Mouse (Mus musculus): ENCODE data around the gene Vat1. TPM values are rescaled to one million over a fixed set of nuclear protein-coding genes. Genes with fewer than 3 reads are reported as not detected.
"Not testable (repeated sequence)": the region's sequence is repeated elsewhere in the genome, so short reads cannot be mapped to it uniquely, and the experiment has no call there.

The Vat1 gene
- polyA plus RNA-seq, 1 experiment from 2014 or later, result 50.3 TPM

DNA sequence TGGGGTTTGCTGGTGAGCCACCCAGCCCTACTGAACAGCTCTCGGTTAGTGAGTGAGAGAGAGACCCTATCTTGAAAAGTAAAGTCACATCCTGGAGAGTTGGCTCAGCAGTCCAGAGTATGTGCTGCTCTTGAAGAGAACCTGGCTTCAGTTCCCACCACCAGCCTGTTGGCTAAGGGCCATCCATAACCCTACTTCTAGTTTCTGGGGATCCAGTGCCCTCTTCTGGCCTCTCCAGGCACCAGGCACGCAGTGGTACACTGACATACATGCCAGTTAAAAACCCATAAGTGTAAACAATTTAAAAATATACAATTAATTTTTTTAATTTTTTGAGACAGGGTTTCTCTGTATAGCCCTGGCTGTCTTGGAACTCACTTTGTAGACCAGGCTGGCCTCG is 15.6 kb downstream of the Vat1 start:
- peaks cover 5% of the 10 kb centered on the region for H3K36me3 ChIP-seq

DNA sequence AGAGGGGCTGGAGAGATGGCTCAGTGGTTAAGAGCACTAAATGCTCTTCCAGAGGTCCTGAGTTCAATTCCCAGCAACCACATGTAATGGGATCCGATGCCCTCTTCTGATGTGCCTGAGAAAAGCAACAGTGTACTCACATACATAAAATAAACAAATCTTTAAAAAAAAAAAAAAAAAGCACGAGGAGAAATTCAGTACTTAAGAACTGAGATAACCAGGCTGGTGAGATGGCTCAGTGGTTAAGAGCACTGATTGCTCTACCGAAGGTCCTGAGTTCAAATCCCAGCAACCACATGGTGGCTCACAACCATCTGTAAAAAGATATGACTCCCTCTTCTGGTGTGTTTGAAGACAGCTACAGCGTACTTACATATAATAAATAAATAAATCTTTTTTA is 16.4 kb downstream of the Vat1 start:
- H3K9ac ChIP-seq; H3K4me3 ChIP-seq; ATAC-seq (ENCODE audit: borderline replicate concordance, extremely low read depth, low FRiP score, low TSS enrichment); H3K27ac ChIP-seq; H3K9me3 ChIP-seq; H3K27me3 ChIP-seq: not testable (repeated sequence)
- H3K4me1 ChIP-seq, result peaks cover 12% of the 10 kb centered on the region
- 64% methylated on average over 4 of the region's 4 CpGs for WGBS
- peak overlapping the region; percentile 62; the same call in 1 of the 2 replicates for H3K4me2 ChIP-seq
- peaks cover 10% of the 10 kb centered on the region for H3K36me3 ChIP-seq

More for the DNA sequence above, 15.6 kb downstream of the Vat1 start:
- Histone ChIP-seq H3K4me2 (no peak overlapping the region), H3K27me3 (no peaks in the 10 kb centered on the region), H3K27ac (no peak overlapping the region), H3K9me3 (no peaks in the 10 kb centered on the region), H3K9ac (no peak overlapping the region), H3K4me1 (peaks cover 7% of the 10 kb centered on the region; the same call in 1 of the 2 replicates), H3K4me3 (no peak overlapping the region)
- ATAC-seq (ENCODE audit: borderline replicate concordance, extremely low read depth, low FRiP score, low TSS enrichment), result no peak
- WGBS, result 74% methylated on average over 3 of the region's 3 CpGs

DNA sequence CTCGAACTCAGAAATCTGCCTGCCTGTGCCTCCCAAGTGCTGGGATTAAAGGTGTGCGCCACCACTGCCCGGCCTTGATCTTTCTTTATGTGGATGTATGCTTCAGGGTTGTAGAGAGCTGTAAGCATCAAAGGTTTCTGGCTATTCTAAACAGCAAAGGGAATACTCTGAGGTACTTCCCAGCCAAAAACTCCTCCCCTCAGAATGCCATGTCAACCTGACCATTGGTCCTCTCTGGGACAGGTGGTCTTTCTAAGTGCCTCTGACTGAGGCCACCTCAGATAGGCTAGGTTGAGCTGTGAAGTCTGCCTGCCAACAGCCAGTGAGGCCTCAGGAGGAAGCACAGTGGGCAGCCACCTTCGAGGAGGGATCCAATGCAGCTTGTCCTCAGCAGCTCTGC is 17.1 kb downstream of the Vat1 start:
- H3K9ac ChIP-seq, result peak overlapping the region; percentile 54; the same call in 1 of the 2 replicates
- H3K27ac ChIP-seq, result 0 out of 2 replicates have a peak overlapping the region, but pooled peaks have one; percentile 78
- H3K36me3 ChIP-seq, result peaks cover 17% of the 10 kb centered on the region
- WGBS, result 77% methylated on average over 4 of the region's 4 CpGs
- peak overlapping the region; percentile 62 for H3K4me2 ChIP-seq
- no peaks in the 10 kb centered on the region for H3K27me3 ChIP-seq
- peak overlapping the region; percentile 55 for H3K4me3 ChIP-seq
- ATAC-seq (ENCODE audit: borderline replicate concordance, extremely low read depth, low FRiP score, low TSS enrichment), result no peak
- no peaks in the 10 kb centered on the region for H3K9me3 ChIP-seq
- peaks cover 19% of the 10 kb centered on the region for H3K4me1 ChIP-seq

DNA sequence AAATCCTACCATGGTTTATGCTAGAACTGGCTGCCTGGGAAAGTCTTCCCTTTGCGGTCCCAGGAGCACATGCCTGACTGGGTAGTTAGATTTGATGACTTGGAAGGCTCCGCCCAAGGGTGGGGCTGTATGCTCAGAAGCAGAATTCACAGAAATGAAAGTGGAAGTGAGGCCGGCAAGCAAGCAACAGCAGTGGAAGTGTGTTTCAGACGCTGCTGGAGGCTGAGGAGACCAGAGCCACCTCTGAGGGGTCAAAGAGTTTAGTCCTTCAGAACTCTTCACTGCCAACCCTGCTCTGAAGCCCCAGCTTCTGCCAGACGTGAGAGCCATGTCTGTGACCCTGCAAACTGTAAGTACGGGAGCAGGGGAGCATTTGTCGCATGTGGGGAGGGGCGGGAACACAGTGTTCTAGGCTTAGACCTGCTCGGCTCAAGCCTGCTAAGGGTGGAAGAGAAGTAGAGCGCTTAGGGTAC is 17.7 kb downstream of the Vat1 start, which contains the start of gene Ifi35:
Gene Ifi35, plus strand, starts transcription at position 134 of the 473 bp plus-strand sequence.
- Histone ChIP-seq H3K9ac (peak within 1 kb of the TSS; percentile 54), H3K27ac (peak within 1 kb of the TSS; percentile 78), H3K27me3 (no peaks in the 10 kb centered on the region), H3K4me1 (peaks cover 25% of the 10 kb centered on the region), H3K4me3 (peak within 1 kb of the TSS; percentile 55), H3K9me3 (no peaks in the 10 kb centered on the region), H3K36me3 (peaks cover 22% of the 10 kb centered on the region), H3K4me2 (peak within 1 kb of the TSS; percentile 62)
- peak; percentile 72 for ATAC-seq (ENCODE audit: borderline replicate concordance, extremely low read depth, low FRiP score, low TSS enrichment)
- WGBS, result 15% methylated on average over 10 of the region's 10 CpGs

DNA sequence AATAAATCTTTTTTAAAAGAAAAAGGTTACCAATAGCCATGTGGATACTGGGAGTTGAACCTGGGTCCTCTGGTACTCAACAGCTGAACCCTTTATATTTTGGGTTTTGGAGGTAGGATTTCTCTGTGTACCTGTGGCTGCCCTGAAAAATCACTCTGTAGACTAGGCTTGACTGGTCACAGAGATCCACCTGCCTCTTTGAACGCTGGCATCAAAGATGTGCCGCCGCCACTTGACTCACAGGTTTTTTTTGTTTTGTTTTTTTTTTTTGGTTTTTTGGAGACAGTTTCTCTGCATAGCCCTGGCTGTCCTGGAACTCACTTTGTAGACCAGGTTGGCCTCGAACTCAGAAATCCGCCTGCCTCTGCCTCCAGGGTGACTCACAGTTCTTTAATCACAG is 18.2 kb downstream of the Vat1 start:
- H3K36me3 ChIP-seq, result peaks cover 22% of the 10 kb centered on the region
- no peaks in the 10 kb centered on the region for H3K27me3 ChIP-seq
- WGBS, result 80% methylated on average over 5 of the region's 5 CpGs
- no peak overlapping the region for H3K9ac ChIP-seq
- H3K9me3 ChIP-seq, result no peaks in the 10 kb centered on the region
- H3K27ac ChIP-seq, result peak overlapping the region; percentile 78
- H3K4me2 ChIP-seq, result peak overlapping the region; percentile 62
- ATAC-seq (ENCODE audit: borderline replicate concordance, extremely low read depth, low FRiP score, low TSS enrichment), result no peak
- peaks cover 29% of the 10 kb centered on the region for H3K4me1 ChIP-seq
- peak overlapping the region; percentile 55; the same call in 1 of the 2 replicates for H3K4me3 ChIP-seq

DNA sequence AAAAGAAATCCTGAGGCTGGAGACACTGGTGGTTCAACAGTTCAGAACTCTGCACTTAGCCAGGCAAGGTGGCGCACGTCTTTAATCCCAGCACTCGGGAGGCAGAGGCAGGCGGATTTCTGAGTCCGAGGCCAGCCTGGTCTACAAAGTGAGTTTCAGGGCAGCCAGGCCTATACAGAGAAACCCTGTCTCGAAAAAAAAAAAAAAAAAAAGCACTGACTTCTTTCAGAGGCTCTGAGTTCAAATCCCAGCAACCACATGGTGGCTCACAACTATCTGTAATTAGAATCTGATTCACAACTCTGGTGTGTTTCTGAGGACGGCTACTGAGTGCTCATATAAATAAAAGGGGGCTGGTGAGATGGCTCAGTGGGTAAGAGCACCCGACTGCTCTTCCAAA is 19.2 kb downstream of the Vat1 start:
- peaks cover 22% of the 10 kb centered on the region for H3K36me3 ChIP-seq
- not testable (repeated sequence) for H3K9ac ChIP-seq; H3K27ac ChIP-seq; H3K4me3 ChIP-seq; H3K4me2 ChIP-seq; ATAC-seq (ENCODE audit: borderline replicate concordance, extremely low read depth, low FRiP score, low TSS enrichment); H3K9me3 ChIP-seq; H3K27me3 ChIP-seq
- 83% methylated on average over 8 of the region's 8 CpGs for WGBS
- H3K4me1 ChIP-seq, result peaks cover 29% of the 10 kb centered on the region

DNA sequence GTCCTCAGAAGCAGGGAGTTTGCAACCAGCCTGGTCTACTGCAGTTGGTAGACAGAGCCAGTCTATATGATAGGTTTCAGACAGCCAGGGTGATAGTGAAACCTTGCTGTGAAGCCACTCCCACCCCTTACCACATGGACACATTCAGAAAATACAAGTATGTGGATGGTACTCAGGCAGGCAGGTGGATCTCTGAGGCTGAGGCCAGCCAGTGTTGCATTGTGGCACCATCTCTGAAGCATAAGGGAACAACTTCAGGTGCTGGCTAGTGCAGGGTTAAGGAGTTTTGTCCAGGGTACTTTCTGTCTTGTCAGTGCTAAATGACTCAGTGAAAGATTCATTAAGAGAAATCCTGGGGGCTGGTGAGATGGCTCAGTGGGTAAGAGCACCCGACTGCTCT is 19.7 kb downstream of the Vat1 start:
- no peak overlapping the region for H3K4me3 ChIP-seq
- H3K36me3 ChIP-seq, result peaks cover 22% of the 10 kb centered on the region
- H3K9ac ChIP-seq, result no peak overlapping the region
- no peak overlapping the region for H3K4me2 ChIP-seq
- no peak overlapping the region for H3K27ac ChIP-seq
- ATAC-seq (ENCODE audit: borderline replicate concordance, extremely low read depth, low FRiP score, low TSS enrichment), result no peak
- no peaks in the 10 kb centered on the region for H3K9me3 ChIP-seq
- no peaks in the 10 kb centered on the region for H3K27me3 ChIP-seq
- H3K4me1 ChIP-seq, result peaks cover 29% of the 10 kb centered on the region
- 79% methylated on average over 1 of the region's 1 CpGs for WGBS

DNA sequence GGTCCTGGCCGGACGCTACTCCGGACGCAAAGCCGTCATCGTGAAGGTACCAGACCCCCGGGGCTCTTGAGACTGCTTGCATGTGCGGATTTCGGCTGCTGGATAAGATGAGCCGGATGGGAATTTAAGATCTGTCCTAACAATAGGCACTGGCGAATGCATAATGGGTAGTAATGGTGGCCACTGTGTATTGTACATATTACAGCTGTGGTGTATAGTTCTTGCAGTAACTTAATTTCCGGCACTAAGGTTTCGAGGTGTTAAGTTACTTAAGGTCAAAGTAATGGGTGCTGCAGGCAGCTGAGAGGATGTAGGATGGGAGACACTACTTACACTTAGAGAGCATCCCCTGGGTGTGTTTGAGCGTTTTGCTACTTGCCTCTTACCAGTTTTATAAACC is 23.3 kb downstream of the Vat1 start:
- Histone ChIP-seq H3K36me3 (peaks cover 22% of the 10 kb centered on the region), H3K4me2 (peak overlapping the region; percentile 86), H3K27me3 (no peaks in the 10 kb centered on the region), H3K4me1 (peaks cover 22% of the 10 kb centered on the region), H3K4me3 (peak overlapping the region; percentile 77), H3K9ac (peak overlapping the region; percentile 70), H3K27ac (peak overlapping the region; percentile 84), H3K9me3 (no peaks in the 10 kb centered on the region)
- no peak; the same call in 1 of the 2 replicates for ATAC-seq (ENCODE audit: borderline replicate concordance, extremely low read depth, low FRiP score, low TSS enrichment)
- WGBS, result under 1% methylated on average over 14 of the region's 14 CpGs

DNA sequence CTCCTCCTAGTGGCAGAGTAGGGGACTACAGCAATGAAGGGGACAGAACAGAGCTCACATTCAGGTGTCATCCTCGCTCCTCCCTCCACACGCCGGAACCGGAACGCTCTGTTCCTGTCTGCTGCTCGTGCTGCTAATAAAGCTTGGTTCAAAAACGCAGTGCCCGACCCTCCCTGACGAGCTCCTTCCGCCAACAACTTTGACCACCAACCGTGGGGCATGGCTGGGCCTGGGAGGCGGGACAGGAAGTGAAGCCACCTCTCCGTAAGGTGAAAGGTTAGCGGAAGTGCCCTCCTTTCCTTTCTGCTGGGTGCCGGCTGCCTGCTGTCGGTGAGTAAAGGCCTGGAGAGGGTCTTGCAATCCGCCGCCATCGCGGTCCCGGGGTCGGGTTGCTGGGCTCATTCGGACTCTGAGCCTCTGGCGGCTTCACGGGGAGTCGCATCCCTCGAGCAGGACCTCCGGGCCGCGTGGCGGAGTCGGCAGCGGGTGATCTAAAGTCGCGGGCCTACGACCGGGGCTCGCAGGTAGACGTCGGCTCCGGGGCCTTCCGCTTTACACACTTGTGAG is 23.8 kb downstream of the Vat1 start, which contains the start of gene Rpl27:
Gene Rpl27, plus strand, starts transcription at position 172 of the 567 bp plus-strand sequence.
- Histone ChIP-seq H3K4me3 (peak within 1 kb of the TSS; percentile 77), H3K27ac (peak within 1 kb of the TSS; percentile 84), H3K36me3 (peaks cover 22% of the 10 kb centered on the region), H3K9me3 (no peaks in the 10 kb centered on the region), H3K27me3 (no peaks in the 10 kb centered on the region), H3K4me1 (peaks cover 22% of the 10 kb centered on the region), H3K4me2 (peak within 1 kb of the TSS; percentile 86), H3K9ac (peak within 1 kb of the TSS; percentile 70)
- peak; percentile 99 for ATAC-seq (ENCODE audit: borderline replicate concordance, extremely low read depth, low FRiP score, low TSS enrichment)
- WGBS, result under 1% methylated on average over 42 of the region's 42 CpGs

DNA sequence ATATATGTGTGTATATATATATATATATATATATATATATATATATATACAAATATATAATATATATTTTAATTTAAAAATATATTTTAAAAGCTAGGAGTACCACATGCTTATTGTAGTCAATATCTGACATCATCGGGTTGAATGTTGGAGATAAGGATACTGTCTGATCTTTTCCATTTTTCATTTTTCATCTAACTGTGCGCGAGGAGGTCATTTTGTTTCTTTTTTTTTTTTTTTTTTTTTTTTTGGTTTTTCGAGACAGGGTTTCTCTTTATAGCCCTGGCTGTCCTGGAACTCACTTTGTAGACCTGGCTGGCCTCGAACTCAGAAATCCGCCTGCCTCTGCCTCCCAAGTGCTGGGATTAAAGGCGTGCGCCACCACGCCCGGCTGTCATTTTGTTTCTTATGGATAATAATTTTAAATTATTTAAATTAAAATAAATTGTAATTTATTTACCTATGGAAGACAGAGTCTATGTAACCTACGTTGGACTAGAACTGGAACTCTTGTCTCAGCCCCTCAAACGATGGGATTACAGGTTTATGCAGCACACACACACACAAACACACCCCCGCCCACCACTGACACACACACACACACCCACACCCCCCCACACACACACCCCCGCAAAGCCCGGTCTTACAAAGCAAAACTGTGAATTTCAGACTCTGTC is 24.4 kb downstream of the Vat1 start:
- ATAC-seq (ENCODE audit: borderline replicate concordance, extremely low read depth, low FRiP score, low TSS enrichment); H3K27ac ChIP-seq; H3K27me3 ChIP-seq; H3K9me3 ChIP-seq: not testable (repeated sequence)
- Histone ChIP-seq H3K4me3 (peak overlapping the region; percentile 77), H3K4me1 (peaks cover 22% of the 10 kb centered on the region), H3K36me3 (peaks cover 22% of the 10 kb centered on the region), H3K9ac (0 out of 2 replicates have a peak overlapping the region, but pooled peaks have one; percentile 29), H3K4me2 (peak overlapping the region; percentile 55)
- 37% methylated on average over 15 of the region's 15 CpGs for WGBS

DNA sequence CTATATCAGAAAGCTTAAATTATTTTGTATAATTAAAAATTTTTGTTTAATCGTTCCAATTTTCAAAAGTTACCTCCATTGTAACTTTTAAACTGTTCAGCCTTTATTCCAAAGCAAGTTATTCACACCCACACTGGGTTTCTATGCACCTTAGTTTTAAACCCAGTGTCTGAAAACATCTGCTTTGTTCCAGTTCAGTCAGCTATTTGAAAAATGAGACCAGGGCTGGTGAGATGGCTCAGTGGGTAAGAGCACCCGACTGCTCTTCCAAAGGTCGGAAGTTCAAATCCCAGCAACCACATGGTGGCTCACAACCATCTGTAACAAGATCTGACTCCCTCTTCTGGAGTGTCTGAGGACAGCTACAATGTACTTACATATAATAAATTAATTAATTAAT is 28.0 kb downstream of the Vat1 start:
- not testable (repeated sequence) for H3K4me1 ChIP-seq; H3K9me3 ChIP-seq; H3K4me2 ChIP-seq; ATAC-seq (ENCODE audit: borderline replicate concordance, extremely low read depth, low FRiP score, low TSS enrichment); H3K4me3 ChIP-seq; H3K27ac ChIP-seq; H3K27me3 ChIP-seq; H3K9ac ChIP-seq
- 47% methylated on average over 3 of the region's 3 CpGs for WGBS
- peaks cover 22% of the 10 kb centered on the region for H3K36me3 ChIP-seq

DNA sequence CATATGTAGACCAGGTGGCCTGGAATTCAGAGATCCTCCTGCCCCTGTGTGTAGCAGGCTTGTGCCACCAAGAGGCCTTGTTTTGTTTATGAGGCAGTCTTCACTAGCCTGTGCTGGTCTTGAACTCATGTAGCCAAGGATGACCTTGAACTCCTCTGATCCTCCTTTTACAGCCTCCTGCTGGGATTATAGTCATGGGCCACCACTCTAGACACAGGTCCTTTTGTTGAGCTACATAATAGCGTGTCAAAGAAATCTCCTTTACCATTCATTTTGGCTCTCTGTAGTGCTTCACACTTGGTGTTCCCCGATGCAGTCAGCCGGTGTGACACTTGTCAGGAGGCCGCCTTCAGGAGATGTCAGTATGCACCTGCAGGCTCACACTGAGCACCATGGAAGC is 29.1 kb downstream of the Vat1 start:
- 81% methylated on average over 4 of the region's 4 CpGs for WGBS
- no peak overlapping the region for H3K4me3 ChIP-seq
- no peak overlapping the region for H3K9ac ChIP-seq
- ATAC-seq (ENCODE audit: borderline replicate concordance, extremely low read depth, low FRiP score, low TSS enrichment), result no peak
- no peaks in the 10 kb centered on the region for H3K4me1 ChIP-seq
- no peak overlapping the region for H3K4me2 ChIP-seq
- no peaks in the 10 kb centered on the region for H3K9me3 ChIP-seq
- no peaks in the 10 kb centered on the region for H3K27me3 ChIP-seq
- H3K27ac ChIP-seq, result no peak overlapping the region
- peaks cover 30% of the 10 kb centered on the region for H3K36me3 ChIP-seq

All from lung, embryonic 15.5 days (tissue).